Mouse (Mus musculus): Measurements from ENCODE around the gene Lrrc10b. TPM values are rescaled to one million over a fixed set of nuclear protein-coding genes. Genes with fewer than 3 reads are reported as not detected.

Lrrc10b gene
- total RNA-seq (2014; rRNA removed) = 6.5 and 6.8 TPM in 2 replicates
- polyA plus RNA-seq (2015; fragmentation: Nextera tagmentation; extraction: Ambion mirVana) = 2.0 and 2.1 TPM in 2 replicates

DNA sequence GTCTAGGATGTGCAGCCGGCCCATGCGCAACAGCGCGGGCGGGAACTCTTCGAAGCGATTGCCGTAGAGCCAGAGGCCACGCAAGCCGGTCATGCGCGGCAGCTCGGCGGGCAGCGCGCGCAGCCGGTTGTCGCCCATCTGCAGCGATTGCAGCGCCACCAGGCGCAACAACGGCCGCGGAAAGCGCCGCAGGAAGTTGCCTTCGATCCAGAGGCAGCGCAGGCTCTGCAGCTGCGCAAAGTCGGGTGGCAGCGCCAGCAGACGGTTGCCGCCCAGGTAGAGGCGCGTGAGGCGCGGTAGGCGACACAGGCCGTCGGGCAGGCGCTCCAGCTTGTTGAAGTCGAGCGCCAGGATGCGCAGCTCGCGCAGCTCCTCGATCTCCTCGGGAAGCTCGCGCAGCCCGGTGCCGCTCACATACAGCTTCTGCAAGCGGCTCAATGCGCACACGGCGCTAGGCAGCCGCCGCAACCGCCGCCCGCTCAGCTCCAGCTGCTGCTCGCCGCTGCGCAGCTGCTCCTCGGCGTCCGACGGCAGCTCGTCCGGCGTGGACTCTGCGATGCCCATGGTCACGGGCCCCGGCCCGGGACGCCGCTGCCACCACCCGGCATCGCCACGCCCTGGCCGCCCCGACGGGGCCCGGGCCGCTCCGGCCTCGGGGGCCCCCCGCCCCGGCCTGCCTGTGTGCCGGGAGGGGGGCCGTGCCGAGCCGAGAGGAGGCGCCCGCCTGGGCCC is at the start of gene Lrrc10b:
Lrrc10b (minus strand) TSS at position 722 of the 732 bp plus-strand sequence.
- H3K4me2 ChIP-seq (ENCODE audit: low read depth, low read length) = peak within 1 kb of the TSS; percentile 58
- no peaks in the 10 kb centered on the region for H3K36me3 ChIP-seq (ENCODE audit: insufficient read depth, low read length)
- ATAC-seq (peak; percentile 69), DNase-seq (ENCODE audit: low spot score) (peak; percentile 92)
- H3K9ac ChIP-seq (replicated peaks; ENCODE audit: low read length) = peak within 1 kb of the TSS; percentile 52
- H3K4me1 ChIP-seq (ENCODE audit: insufficient read depth, low read length) = peaks cover 3% of the 10 kb centered on the region; the same call in 1 of the 2 replicates
- H3K4me3 ChIP-seq (ENCODE audit: low read length) = peak within 1 kb of the TSS; percentile 40
- under 1% methylated on average over 82 of the region's 96 CpGs for WGBS
- no peaks in the 10 kb centered on the region for H3K9me3 ChIP-seq (ENCODE audit: low read length)
- H3K27me3 ChIP-seq (ENCODE audit: insufficient read depth, low read length) = peaks cover 20% of the 10 kb centered on the region
- H3K27ac ChIP-seq = peak within 1 kb of the TSS; percentile 71
- TF ChIP-seq CTCF (IDR thresholded peaks at IDR 0.05; ENCODE audit: low read depth) = peak; percentile 51

- Histone ChIP-seq H3K9ac (replicated peaks; ENCODE audit: low read length) (no peak overlapping the region), H3K9me3 (ENCODE audit: low read length) (no peaks in the 10 kb centered on the region), H3K4me2 (ENCODE audit: low read depth, low read length) (no peak overlapping the region), H3K27me3 (ENCODE audit: insufficient read depth, low read length) (no peaks in the 10 kb centered on the region), H3K4me3 (ENCODE audit: low read length) (no peak overlapping the region), H3K36me3 (ENCODE audit: insufficient read depth, low read length) (peaks cover 22% of the 10 kb centered on the region), H3K27ac (no peak overlapping the region), H3K4me1 (ENCODE audit: insufficient read depth, low read length) (no peaks in the 10 kb centered on the region)
- WGBS = 6% methylated on average over 4 of the region's 4 CpGs
- ATAC-seq (peak; percentile 81), DNase-seq (ENCODE audit: low spot score) (peak; percentile 76)
- TF ChIP-seq CTCF (IDR thresholded peaks at IDR 0.05; ENCODE audit: low read depth) = peak; percentile 94
These were observed 45.3 kb upstream of the Lrrc10b start for GRCm38 (mm10) chr19:10502571-10502970.

- TF ChIP-seq CTCF (IDR thresholded peaks at IDR 0.05; ENCODE audit: low read depth) = no peak
- no peak overlapping the region for H3K9ac ChIP-seq (replicated peaks; ENCODE audit: low read length)
- H3K4me3 ChIP-seq (ENCODE audit: low read length) = no peak overlapping the region
- peaks cover 15% of the 10 kb centered on the region for H3K36me3 ChIP-seq (ENCODE audit: insufficient read depth, low read length)
- 82% methylated on average over 8 of the region's 8 CpGs for WGBS
- no peaks in the 10 kb centered on the region for H3K4me1 ChIP-seq (ENCODE audit: insufficient read depth, low read length)
- no peak overlapping the region for H3K4me2 ChIP-seq (ENCODE audit: low read depth, low read length)
- no peak overlapping the region for H3K27ac ChIP-seq
- no peaks in the 10 kb centered on the region for H3K9me3 ChIP-seq (ENCODE audit: low read length)
- H3K27me3 ChIP-seq (ENCODE audit: insufficient read depth, low read length) = no peaks in the 10 kb centered on the region
- DNase-seq (ENCODE audit: low spot score) (no peak), ATAC-seq (no peak)
These were observed 43.3 kb upstream of the Lrrc10b start for GRCm38 (mm10) chr19:10500581-10500980.

DNA sequence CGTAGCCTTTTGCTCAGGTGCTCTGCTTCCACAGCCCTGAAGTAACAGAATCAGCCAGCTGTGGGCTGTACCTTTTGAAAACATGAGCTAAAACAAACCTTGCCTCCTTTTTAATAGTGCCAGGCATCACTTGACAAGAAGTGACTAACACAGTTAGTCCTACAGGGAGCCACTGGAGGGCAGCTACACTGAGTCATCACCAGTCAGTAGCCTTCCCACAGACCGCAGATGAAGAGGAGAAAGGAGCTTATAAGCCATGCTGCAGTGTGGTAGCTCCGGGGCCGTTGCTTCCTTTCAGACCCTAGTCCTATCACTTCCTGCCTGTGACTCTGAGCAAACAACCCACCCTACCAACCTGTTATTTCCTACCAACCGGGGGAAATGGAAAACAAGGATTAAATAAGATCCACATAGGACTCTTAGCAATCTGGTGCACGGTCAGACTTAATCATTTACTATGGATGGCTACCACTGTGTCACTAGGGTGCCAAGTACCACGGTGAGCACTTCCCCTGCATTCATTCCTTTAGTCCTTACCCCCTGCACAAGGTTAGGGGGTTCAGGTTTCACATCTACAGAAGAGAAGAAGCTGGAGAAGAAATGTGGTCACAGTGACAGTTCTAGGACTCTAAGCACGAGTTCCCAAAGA is 40.4 kb upstream of the Lrrc10b start:
- Histone ChIP-seq H3K4me2 (ENCODE audit: low read depth, low read length) (no peak overlapping the region), H3K9ac (replicated peaks; ENCODE audit: low read length) (no peak overlapping the region), H3K4me3 (ENCODE audit: low read length) (no peak overlapping the region), H3K4me1 (ENCODE audit: insufficient read depth, low read length) (no peaks in the 10 kb centered on the region), H3K9me3 (ENCODE audit: low read length) (no peaks in the 10 kb centered on the region), H3K27ac (peak overlapping the region; percentile 22; the same call in 1 of the 2 replicates), H3K36me3 (ENCODE audit: insufficient read depth, low read length) (peaks cover 9% of the 10 kb centered on the region), H3K27me3 (ENCODE audit: insufficient read depth, low read length) (no peaks in the 10 kb centered on the region)
- TF ChIP-seq CTCF (IDR thresholded peaks at IDR 0.05; ENCODE audit: low read depth) = no peak
- peak; percentile 24 for DNase-seq (ENCODE audit: low spot score)
- 53% methylated on average over 8 of the region's 8 CpGs for WGBS
- 0 out of 2 replicates have a peak, but pooled peaks have one; percentile 15 for ATAC-seq

- DNase-seq (ENCODE audit: low spot score) = no peak
- peak; percentile 57; the same call in 1 of the 2 replicates for ATAC-seq
- Histone ChIP-seq H3K4me2 (ENCODE audit: low read depth, low read length) (no peak overlapping the region), H3K36me3 (ENCODE audit: insufficient read depth, low read length) (peaks cover 9% of the 10 kb centered on the region), H3K4me1 (ENCODE audit: insufficient read depth, low read length) (no peaks in the 10 kb centered on the region), H3K27ac (peak overlapping the region; percentile 41; the same call in 1 of the 2 replicates), H3K27me3 (ENCODE audit: insufficient read depth, low read length) (no peaks in the 10 kb centered on the region), H3K4me3 (ENCODE audit: low read length) (no peak overlapping the region), H3K9me3 (ENCODE audit: low read length) (no peaks in the 10 kb centered on the region), H3K9ac (replicated peaks; ENCODE audit: low read length) (no peak overlapping the region)
- WGBS = 68% methylated on average over 2 of the region's 2 CpGs
- TF ChIP-seq CTCF (IDR thresholded peaks at IDR 0.05; ENCODE audit: low read depth) = no peak
These were observed 39.7 kb upstream of the Lrrc10b start for GRCm38 (mm10) chr19:10496976-10497375.

GRCm38 (mm10) chr19:10495670-10496069 is 38.4 kb upstream of the Lrrc10b start:
- 86% methylated on average over 1 of the region's 1 CpGs for WGBS
- Histone ChIP-seq H3K4me3 (ENCODE audit: low read length) (no peak overlapping the region), H3K27ac (no peak overlapping the region), H3K4me2 (ENCODE audit: low read depth, low read length) (no peak overlapping the region), H3K36me3 (ENCODE audit: insufficient read depth, low read length) (peaks cover 5% of the 10 kb centered on the region; the same call in 1 of the 2 replicates), H3K4me1 (ENCODE audit: insufficient read depth, low read length) (no peaks in the 10 kb centered on the region), H3K27me3 (ENCODE audit: insufficient read depth, low read length) (no peaks in the 10 kb centered on the region), H3K9ac (replicated peaks; ENCODE audit: low read length) (no peak overlapping the region), H3K9me3 (ENCODE audit: low read length) (no peaks in the 10 kb centered on the region)
- TF ChIP-seq CTCF (IDR thresholded peaks at IDR 0.05; ENCODE audit: low read depth) = no peak
- DNase-seq (ENCODE audit: low spot score) (no peak), ATAC-seq (no peak)

All from hindbrain, postnatal 0 days (tissue).